Mouse (Mus musculus): ENCODE data around the gene Capn5.

Gene Capn5

GRCm38 (mm10) chr7:98177071-98177485, 996 bp downstream of the Capn5 start:
- intact Hi-C loops (cut with DNase I): no loop called here

- intact Hi-C loops (cut with DNase I): no loop called here
Measured at GRCm38 (mm10) chr7:98176322-98177070, 1.6 kb downstream of the Capn5 start.

DNA sequence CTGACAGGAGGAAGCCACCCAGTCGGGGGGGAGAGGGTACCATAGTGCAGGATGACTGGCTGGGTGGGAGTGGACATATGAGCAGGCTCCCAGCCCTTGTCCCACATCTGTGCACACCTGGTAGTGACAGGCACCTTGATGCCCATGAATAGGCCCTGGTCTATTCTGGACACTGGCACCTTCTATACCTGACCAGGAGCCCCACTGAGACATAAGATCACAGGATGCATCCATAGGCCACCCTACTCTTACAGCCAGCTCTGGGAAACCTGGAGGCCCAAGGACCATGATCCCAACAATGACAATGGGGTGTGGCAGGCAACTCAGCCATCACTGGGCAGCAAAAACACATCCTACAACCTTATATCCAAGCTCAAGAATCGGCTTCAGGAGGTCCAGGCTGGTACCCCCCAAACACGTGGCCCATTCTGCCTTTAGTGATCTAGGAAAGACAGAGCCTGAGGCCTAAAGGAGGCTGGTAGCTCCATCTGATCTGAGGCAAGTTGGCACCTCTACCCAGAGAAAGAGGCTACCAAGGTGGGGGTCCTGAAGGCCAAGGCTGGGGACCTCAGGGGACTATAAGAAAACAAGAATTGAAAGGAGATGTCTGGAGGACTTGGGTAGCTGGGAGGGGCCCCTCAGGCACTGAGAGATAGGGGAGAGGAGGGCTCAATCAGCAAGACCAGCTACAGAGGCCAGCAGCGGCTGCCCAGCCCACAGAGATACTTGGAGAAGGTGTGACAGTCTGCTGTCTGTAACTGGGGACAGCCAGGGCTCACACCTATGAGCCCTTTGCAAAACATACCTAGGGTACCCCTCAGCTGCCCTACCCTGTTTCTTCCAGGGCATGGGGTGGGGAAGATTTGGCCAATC, 3.0 kb downstream of the Capn5 start:
- intact Hi-C loops (cut with DNase I): no loop called here

GRCm38 (mm10) chr7:98173408-98173807, 4.7 kb downstream of the Capn5 start:
- intact Hi-C loops (cut with DNase I): no loop called here

GRCm38 (mm10) chr7:98172661-98173060, 5.4 kb downstream of the Capn5 start:
- intact Hi-C loops (cut with DNase I): no loop called here

DNA sequence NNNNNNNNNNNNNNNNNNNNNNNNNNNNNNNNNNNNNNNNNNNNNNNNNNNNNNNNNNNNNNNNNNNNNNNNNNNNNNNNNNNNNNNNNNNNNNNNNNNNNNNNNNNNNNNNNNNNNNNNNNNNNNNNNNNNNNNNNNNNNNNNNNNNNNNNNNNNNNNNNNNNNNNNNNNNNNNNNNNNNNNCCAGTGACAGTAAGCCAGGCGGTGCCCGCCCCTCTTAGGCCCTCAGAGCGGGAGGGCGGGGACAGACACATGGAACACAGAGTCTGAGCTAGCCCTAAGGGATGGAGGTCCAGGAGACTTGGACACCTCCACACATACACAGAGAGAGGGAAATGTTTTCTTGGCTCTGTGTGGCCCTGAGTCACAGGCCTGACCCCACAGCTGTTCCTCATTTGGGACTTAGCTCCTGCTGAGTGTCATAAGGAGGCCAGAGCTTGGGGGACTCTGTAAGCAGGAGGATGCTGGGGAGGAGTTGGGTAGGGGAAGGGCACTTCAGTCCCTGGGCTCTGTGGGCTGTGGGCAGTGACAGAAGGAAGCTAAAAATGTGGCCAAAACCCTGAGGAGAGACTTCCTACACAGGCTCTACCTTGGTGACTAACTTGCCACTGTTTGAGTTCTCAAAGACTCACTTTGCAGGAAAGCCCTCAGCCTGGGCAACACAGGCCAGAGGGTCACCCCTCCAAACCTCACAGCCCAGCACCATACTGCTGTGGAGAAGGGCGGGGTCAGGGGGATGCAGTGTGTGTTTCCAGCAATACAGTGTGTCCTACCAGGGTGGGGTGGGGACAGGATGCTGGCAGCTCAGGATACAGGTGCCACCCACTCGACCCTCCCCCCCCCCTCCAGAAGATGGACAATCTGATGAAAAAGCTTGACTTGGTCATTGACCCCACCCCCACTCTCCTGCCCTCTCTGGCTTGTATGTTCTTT, 6.7 kb downstream of the Capn5 start:
- intact Hi-C loops (cut with DNase I): no loop called here

- intact Hi-C loops (cut with DNase I): no loop called here
Measured at GRCm38 (mm10) chr7:98164999-98165528, 13.0 kb downstream of the Capn5 start.

GRCm38 (mm10) chr7:98164382-98164998, 13.6 kb downstream of the Capn5 start:
- intact Hi-C loops (cut with DNase I): no loop called here

DNA sequence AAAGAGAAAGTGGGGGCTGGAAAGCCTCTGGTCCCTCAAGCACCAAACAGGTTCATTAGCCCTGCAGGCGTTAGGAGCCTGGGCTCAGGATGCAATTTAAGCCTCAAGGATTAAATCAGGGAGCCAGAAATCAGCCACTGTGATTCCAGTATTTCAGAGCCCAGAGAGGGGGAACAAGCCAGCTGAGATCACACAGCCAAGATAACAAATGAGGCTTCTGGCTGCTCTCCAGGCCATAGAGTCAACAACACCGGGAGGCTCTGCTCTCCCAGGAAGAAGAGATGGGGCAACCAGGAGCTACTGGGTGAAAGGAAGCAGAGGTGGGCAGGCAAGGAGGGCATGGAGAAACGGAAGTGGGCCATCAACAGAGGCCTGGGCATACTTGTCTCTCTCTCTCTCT, 14.4 kb downstream of the Capn5 start:
- intact Hi-C loops (cut with DNase I): no loop called here

DNA sequence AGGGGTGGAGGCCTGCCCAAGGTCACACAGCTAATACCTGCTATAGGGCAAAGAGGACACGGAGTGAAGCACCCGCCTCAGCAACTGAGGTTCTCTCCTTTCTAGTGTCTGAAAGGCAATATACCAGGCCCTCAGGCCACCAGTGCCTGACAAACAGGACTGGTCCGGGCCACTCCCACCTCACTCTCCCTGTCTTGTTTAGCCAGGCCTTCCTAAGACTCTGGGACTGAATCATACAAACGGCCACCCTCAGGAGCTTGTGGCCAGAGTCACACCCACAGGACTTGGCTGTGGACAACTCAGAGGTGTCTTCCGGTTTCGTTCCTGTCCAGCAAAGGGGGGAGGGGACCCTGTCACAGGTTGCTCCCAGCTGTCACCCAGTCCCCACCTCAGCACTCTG, 15.8 kb downstream of the Capn5 start:
- intact Hi-C loops (cut with DNase I): no loop called here

DNA sequence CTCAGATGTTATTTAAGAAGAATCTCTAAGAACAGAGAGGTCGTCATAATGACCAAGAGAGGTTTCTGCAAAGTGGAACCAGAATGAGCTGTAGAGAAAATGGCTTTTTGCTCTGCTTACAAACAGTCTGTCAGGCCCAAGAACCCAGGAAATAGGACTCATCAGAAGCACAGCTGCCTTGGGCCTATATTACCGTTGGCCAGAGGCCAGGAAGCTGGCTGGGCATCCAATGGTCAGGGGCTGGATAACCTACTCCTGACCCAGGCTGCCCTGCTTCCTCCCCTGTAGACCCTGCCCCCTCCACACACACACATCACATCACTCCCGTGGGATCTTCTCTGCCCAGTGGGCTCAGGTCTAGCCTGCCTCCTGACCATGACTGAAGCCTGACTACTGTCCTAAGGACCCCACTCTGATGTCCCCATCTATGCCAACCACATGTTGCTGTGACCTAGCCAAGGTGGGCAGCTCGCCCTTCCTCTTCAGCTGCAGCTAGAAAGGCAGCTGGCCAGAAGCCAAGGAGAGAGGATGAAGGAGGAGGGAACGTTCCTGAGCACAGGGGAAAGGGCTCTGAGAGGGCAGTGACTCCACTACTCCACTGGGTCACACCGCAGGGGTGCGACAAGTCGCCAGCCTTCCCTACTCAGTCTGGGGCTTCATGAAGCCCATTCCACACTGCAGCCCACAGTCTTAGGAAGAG, 17.9 kb downstream of the Capn5 start:
- intact Hi-C loops (cut with DNase I): no loop called here

DNA sequence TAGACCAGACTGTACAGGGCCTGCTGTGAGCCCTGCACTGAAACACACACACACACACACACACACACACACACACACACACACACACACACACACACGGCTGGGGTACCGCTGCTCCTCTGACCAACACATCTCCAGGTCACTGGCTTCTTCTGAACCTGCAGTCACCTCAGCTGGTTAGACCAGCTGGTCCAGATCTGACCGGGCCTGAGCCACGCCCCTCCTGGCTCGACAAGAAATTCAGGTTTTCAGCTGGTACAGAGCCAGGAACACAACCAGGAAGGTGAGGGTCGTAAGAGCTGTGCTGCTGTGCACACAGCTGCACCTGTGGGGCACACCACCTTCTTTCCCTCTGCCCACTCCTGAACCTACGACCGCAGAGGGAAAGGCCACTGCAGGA, 19.6 kb downstream of the Capn5 start:
- intact Hi-C loops (cut with DNase I): loop anchor here (5.0 kb wide), 1 partner anchor 34 kb away; no protein-coding TSS in a partner anchor

DNA sequence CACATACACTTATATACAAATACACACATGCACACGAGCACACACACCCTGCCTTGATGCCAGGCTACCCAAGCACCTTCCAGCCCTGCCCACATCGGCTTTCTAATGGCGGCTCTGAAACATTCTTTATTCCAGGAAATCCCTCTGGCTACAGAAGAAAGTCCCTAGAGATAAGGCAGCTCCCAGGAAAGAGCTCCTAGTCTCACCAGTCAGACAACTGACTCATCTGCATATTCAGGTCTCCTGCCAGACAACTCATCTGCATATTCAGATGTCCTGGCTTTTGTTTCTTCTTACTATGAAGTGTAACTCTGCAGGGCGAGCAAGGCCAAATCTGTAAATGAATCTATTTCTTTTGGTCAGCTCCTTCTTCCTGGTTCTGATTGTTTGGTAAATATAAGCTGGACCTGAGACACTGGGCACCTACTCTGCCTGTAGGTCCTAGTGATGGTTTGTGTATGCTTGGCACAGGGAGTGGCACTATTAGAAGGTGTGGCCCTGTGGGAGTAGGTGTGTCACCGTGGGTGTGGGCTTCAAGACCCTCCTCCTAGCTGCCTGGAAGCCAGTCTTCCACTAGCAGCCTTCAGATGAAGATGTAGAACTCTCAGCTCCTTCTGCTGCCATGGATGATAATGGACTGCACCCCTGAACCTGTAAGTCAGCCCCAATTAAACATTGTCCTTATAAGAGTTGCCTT, 20.3 kb downstream of the Capn5 start:
- intact Hi-C loops (cut with DNase I): loop anchor here (5.0 kb wide), 1 partner anchor 35 kb away; no protein-coding TSS in a partner anchor

- intact Hi-C loops (cut with DNase I): loop anchor here (5.0 kb wide), 1 partner anchor 36 kb away; no protein-coding TSS in a partner anchor
Measured at GRCm38 (mm10) chr7:98156280-98156665, 21.8 kb downstream of the Capn5 start.

GRCm38 (mm10) chr7:98155546-98156279, 22.4 kb downstream of the Capn5 start:
- intact Hi-C loops (cut with DNase I): loop anchor here (5.0 kb wide), 1 partner anchor 37 kb away; no protein-coding TSS in a partner anchor

- intact Hi-C loops (cut with DNase I): loop anchor here (5.0 kb wide), 2 partner anchors 52 to 188 kb away; no protein-coding TSS in a partner anchor
Measured at GRCm38 (mm10) chr7:98153892-98154291, 24.2 kb downstream of the Capn5 start.

GRCm38 (mm10) chr7:98153345-98153744, 24.7 kb downstream of the Capn5 start:
- intact Hi-C loops (cut with DNase I): loop anchor here (5.0 kb wide), 2 partner anchors 51 to 189 kb away; no protein-coding TSS in a partner anchor

- intact Hi-C loops (cut with DNase I): loop anchor here (5.0 kb wide), 2 partner anchors 50 to 190 kb away; no protein-coding TSS in a partner anchor
Measured at GRCm38 (mm10) chr7:98152400-98152799, 25.7 kb downstream of the Capn5 start.

All from adrenal gland (tissue).